Mouse (Mus musculus) MEL (cell line): ENCODE measurements at regions not wholly inside any gene's neighbourhood (a gene's known extent, or its start where the extent isn't known, plus 50 kb on each side); places are given as distances from the start of the nearest gene placed in this dataset.

Source experiments
- DNase-seq: peaks from one replicate; pipeline ENCODE4 v3.0.0; 2011; ENCODE audit warnings: low read depth, low spot score
- H3K27ac ChIP-seq: 2 replicates; pipeline ENCODE4 v1.5.1; 2012; ENCODE audit warnings: low read depth, mild to moderate bottlenecking, control low read depth, low read length, moderate library complexity; ENCODE audit not compliant: control insufficient read depth
- H3K27me3 ChIP-seq, 2 experiments: fragments of 150-350 bp in 1 of 2; sonication (generic) in 1 of 2; 2 replicates each; pipeline ENCODE4 v1.6.1; 2012; ENCODE audit warnings: low read length in 2 of 2, mild to moderate bottlenecking in 2 of 2, improper control_type of control experiment in 1 of 2, moderate library complexity in 1 of 2; ENCODE audit not compliant: insufficient read depth in 2 of 2, control insufficient read depth in 1 of 2
- H3K36me3 ChIP-seq, 2 experiments: 2 replicates each; pipeline ENCODE4 v1.6.1; 2012 to 2014; ENCODE audit warnings: low read length in 2 of 2, improper control_type of control experiment in 1 of 2, inconsistent platforms in 1 of 2, mild to moderate bottlenecking in 1 of 2; ENCODE audit not compliant: insufficient read depth in 2 of 2, control insufficient read depth in 1 of 2
- H3K4me1 ChIP-seq, 2 experiments: fragments of 150-350 bp in 1 of 2; sonication (generic) in 1 of 2; 2 replicates each; pipeline ENCODE4 v1.6.1; 2012; ENCODE audit warnings: low read length in 2 of 2, improper control_type of control experiment in 1 of 2, mild to moderate bottlenecking in 1 of 2; ENCODE audit not compliant: insufficient read depth in 2 of 2, control insufficient read depth in 1 of 2
- H3K4me3 ChIP-seq, 2 experiments: fragments of 150-350 bp in 1 of 2; sonication (generic) in 1 of 2; 2 replicates each; pipeline ENCODE4 v1.5.1; 2012; ENCODE audit warnings: low read depth in 2 of 2, low read length in 2 of 2, mild to moderate bottlenecking in 2 of 2, moderate library complexity in 2 of 2, control low read depth in 1 of 2, improper control_type of control experiment in 1 of 2; ENCODE audit not compliant: control insufficient read depth in 1 of 2, insufficient read depth in 1 of 2
- H3K79me2 ChIP-seq: 2 replicates; pipeline ENCODE4 v1.6.1; 2012; ENCODE audit warnings: mild to moderate bottlenecking, low read length, moderate library complexity; ENCODE audit not compliant: control insufficient read depth, poor library complexity, insufficient read depth
- H3K9ac ChIP-seq: 2 replicates; pipeline ENCODE4 v1.6.1; 2012; ENCODE audit warnings: low read depth, mild to moderate bottlenecking, control low read depth, low read length, moderate library complexity; ENCODE audit not compliant: control insufficient read depth, poor library complexity, severe bottlenecking
- H3K9me3 ChIP-seq: fragments of 150-350 bp; sonication (generic); replicated peaks from 2 replicates; pipeline ENCODE4 v1.6.1; 2012; ENCODE audit warnings: mild to moderate bottlenecking, low read length, improper control_type of control experiment, moderate library complexity; ENCODE audit not compliant: insufficient read depth
- BHLHE40 ChIP-seq: IDR thresholded peaks from 2 replicates; pipeline ENCODE4 v1.6.1; 2012; ENCODE audit warnings: low read depth, mild to moderate bottlenecking, inconsistent platforms, low read length, improper control_type of control experiment, borderline replicate concordance
- CHD1 ChIP-seq: IDR thresholded peaks from 2 replicates; pipeline ENCODE4 v1.6.1; 2012; ENCODE audit warnings: low read depth, mild to moderate bottlenecking, inconsistent platforms, low read length, improper control_type of control experiment
- CHD2 ChIP-seq: IDR thresholded peaks from 2 replicates; pipeline ENCODE4 v1.6.1; 2011; ENCODE audit warnings: low read length, improper control_type of control experiment
- EP300 ChIP-seq, 2 experiments: IDR thresholded peaks; 2 replicates each; pipeline ENCODE4 v1.6.1; 2011; ENCODE audit warnings: improper control_type of control experiment in 2 of 2, low read length in 2 of 2, low read depth in 1 of 2, mild to moderate bottlenecking in 1 of 2
- GABPA ChIP-seq: IDR thresholded peaks from 2 replicates; pipeline ENCODE4 v1.6.1; 2012; ENCODE audit warnings: low read depth, mild to moderate bottlenecking, inconsistent platforms, low read length, improper control_type of control experiment, moderate library complexity
- GATA1 ChIP-seq: IDR thresholded peaks from 2 replicates; pipeline ENCODE4 v1.6.1; 2011; ENCODE audit warnings: low read depth, low read length, improper control_type of control experiment
- HCFC1 ChIP-seq: IDR thresholded peaks from 2 replicates; pipeline ENCODE4 v1.6.1; 2012; ENCODE audit warnings: low read depth, mild to moderate bottlenecking, inconsistent platforms, low read length, improper control_type of control experiment, moderate library complexity
- JUND ChIP-seq: IDR thresholded peaks from 2 replicates; pipeline ENCODE4 v1.6.1; 2011; ENCODE audit warnings: low read depth, mild to moderate bottlenecking, improper control_type of control experiment, low read length
- MAFK ChIP-seq: IDR thresholded peaks from 2 replicates; pipeline ENCODE4 v1.6.1; 2011; ENCODE audit warnings: low read depth, mild to moderate bottlenecking, low read length, improper control_type of control experiment, borderline replicate concordance
- MAX ChIP-seq: IDR thresholded peaks from 2 replicates; pipeline ENCODE4 v1.6.1; 2011; ENCODE audit warnings: low read length, improper control_type of control experiment
- MYB ChIP-seq: IDR thresholded peaks from 2 replicates; pipeline ENCODE4 v1.6.1; 2011; ENCODE audit warnings: mild to moderate bottlenecking, low read depth, low read length, improper control_type of control experiment
- NELFE ChIP-seq: IDR thresholded peaks from 2 replicates; pipeline ENCODE4 v1.6.1; 2011; ENCODE audit warnings: low read depth, low read length, improper control_type of control experiment
- TAL1 ChIP-seq: IDR thresholded peaks from 2 replicates; pipeline ENCODE4 v1.6.1; 2012; ENCODE audit warnings: mild to moderate bottlenecking, inconsistent platforms, low read length, moderate library complexity, mixed read lengths
- TBP ChIP-seq: IDR thresholded peaks from 2 replicates; pipeline ENCODE4 v1.8.0; 2011; ENCODE audit warnings: low read depth, low read length, improper control_type of control experiment
- UBTF ChIP-seq: IDR thresholded peaks from 2 replicates; pipeline ENCODE4 v1.6.1; 2012; ENCODE audit warnings: low read depth, mild to moderate bottlenecking, inconsistent platforms, low read length, improper control_type of control experiment, moderate library complexity, borderline replicate concordance; ENCODE audit not compliant: insufficient read depth
- ZC3H11A ChIP-seq: IDR thresholded peaks from 2 replicates; pipeline ENCODE4 v1.6.1; 2012; ENCODE audit warnings: low read depth, mild to moderate bottlenecking, inconsistent platforms, low read length, improper control_type of control experiment
- ZMIZ1 ChIP-seq: IDR thresholded peaks from 2 replicates; pipeline ENCODE4 v1.6.1; 2012; ENCODE audit warnings: low read depth, mild to moderate bottlenecking, inconsistent platforms, low read length, improper control_type of control experiment, moderate library complexity

- TF ChIP-seq TBP (no peak), CHD2 (no peak), ZMIZ1 (no peak), MAX (no peak), EP300 (IDR thresholded peaks at IDR 0.05; ENCODE audit: low read depth in 1 of 2, low read length in 2 of 2) (no peak), JUND (no peak), UBTF (no peak), NELFE (no peak), GATA1 (no peak), ZC3H11A (no peak)
- H3K27me3 ChIP-seq, result no peaks in the 10 kb centered on the region
- H3K79me2 ChIP-seq, result no peaks in the 10 kb centered on the region
- H3K36me3 ChIP-seq, result no peaks in the 10 kb centered on the region
- no peak overlapping the region for H3K9ac ChIP-seq
- no peak for DNase-seq
- no peak overlapping the region for H3K27ac ChIP-seq
- H3K9me3 ChIP-seq, result no peaks in the 10 kb centered on the region
- H3K4me3 ChIP-seq, result no peak overlapping the region
- H3K4me1 ChIP-seq, result no peaks in the 10 kb centered on the region
Measured at GRCm38 (mm10) chr3:33903816-33904215, 59.7 kb upstream of the Ccdc39 start.

GRCm38 (mm10) chr3:33904854-33905678 lies 61.0 kb upstream of the Ccdc39 start:
- no peaks in the 10 kb centered on the region for H3K36me3 ChIP-seq
- no peaks in the 10 kb centered on the region for H3K4me1 ChIP-seq
- H3K79me2 ChIP-seq, result no peaks in the 10 kb centered on the region
- H3K27me3 ChIP-seq, result no peaks in the 10 kb centered on the region
- no peak for DNase-seq
- no peak overlapping the region for H3K27ac ChIP-seq
- no peak overlapping the region for H3K9ac ChIP-seq
- H3K9me3 ChIP-seq, result no peaks in the 10 kb centered on the region
- no peak overlapping the region for H3K4me3 ChIP-seq
- TF ChIP-seq CHD2, result no peak
- TF ChIP-seq ZC3H11A, result no peak
- TF ChIP-seq HCFC1, result no peak
- no peak for TF ChIP-seq CHD1
- TF ChIP-seq GABPA, result no peak
- TF ChIP-seq BHLHE40, result no peak
- TF ChIP-seq, all 39 proteins: peak for 0

GRCm38 (mm10) chr3:33905679-33906007 lies 61.5 kb upstream of the Ccdc39 start:
- H3K36me3 ChIP-seq, result no peaks in the 10 kb centered on the region
- no peaks in the 10 kb centered on the region for H3K27me3 ChIP-seq
- H3K79me2 ChIP-seq, result no peaks in the 10 kb centered on the region
- no peak overlapping the region for H3K9ac ChIP-seq
- no peak overlapping the region for H3K27ac ChIP-seq
- H3K9me3 ChIP-seq, result no peaks in the 10 kb centered on the region
- DNase-seq, result no peak
- TF ChIP-seq TAL1 (no peak), MAFK (no peak), MYB (no peak)
- no peak overlapping the region for H3K4me3 ChIP-seq
- H3K4me1 ChIP-seq, result no peaks in the 10 kb centered on the region
